Mouse (Mus musculus) hindbrain, embryonic 13.5 days (tissue): Measurements from ENCODE around the gene Syt3. TPM values are rescaled to one million over a fixed set of nuclear protein-coding genes. Genes with fewer than 3 reads are reported as not detected.

Experiments used
- ATAC-seq: fragments of 200-750 bp; cut with Nextera tagmentation; 2 replicates; pipeline ENCODE4 v1.8.0; 2017; ENCODE audit warnings: moderate TSS enrichment; ENCODE audit not compliant: low FRiP score
- H3K27ac ChIP-seq: fragments of 300-500 bp; sonication (generic); 2 replicates; pipeline ENCODE4 v1.5.1; 2015; ENCODE audit warnings: inconsistent platforms, mild to moderate bottlenecking, moderate library complexity
- H3K27me3 ChIP-seq: fragments of 300-500 bp; sonication (generic); 2 replicates; pipeline ENCODE4 v1.6.1; 2015; ENCODE audit warnings: mild to moderate bottlenecking, inconsistent platforms
- H3K36me3 ChIP-seq: fragments of 300-500 bp; sonication (generic); 2 replicates; pipeline ENCODE4 v1.6.1; 2015; ENCODE audit warnings: mild to moderate bottlenecking, inconsistent platforms
- H3K4me1 ChIP-seq: fragments of 300-500 bp; sonication (generic); replicated peaks from 2 replicates; pipeline ENCODE4 v1.6.1; 2015; ENCODE audit warnings: inconsistent platforms
- H3K4me2 ChIP-seq: fragments of 300-500 bp; sonication (generic); 2 replicates; pipeline ENCODE4 v1.6.1; 2015; ENCODE audit warnings: inconsistent platforms, mild to moderate bottlenecking, moderate library complexity
- H3K4me3 ChIP-seq: fragments of 300-500 bp; sonication (generic); 2 replicates; pipeline ENCODE4 v1.5.1; 2015; ENCODE audit warnings: mild to moderate bottlenecking, inconsistent platforms
- H3K9ac ChIP-seq: fragments of 300-500 bp; sonication (generic); 2 replicates; pipeline ENCODE4 v1.6.1; 2015; ENCODE audit warnings: mild to moderate bottlenecking, inconsistent platforms
- H3K9me3 ChIP-seq: fragments of 300-500 bp; sonication (generic); 2 replicates; pipeline ENCODE4 v1.6.1; 2016; ENCODE audit warnings: inconsistent platforms
- WGBS: fragments of 180-500 bp; shearing (Covaris S2); methylation state at CpG from one replicate; pipeline ENCODE4 v1.1.7; 2015; 5-methylcytosine and 5-hydroxymethylcytosine counted together
- polyA plus RNA-seq: library from polyadenylated mRNA; unstranded; fragments of >200 nt; fragmentation: Nextera tagmentation; extraction: Ambion mirVana; gene quantifications from 2 replicates; pipeline ENCODE4 v1.2.1, GENCODE M21; 2015

Syt3 gene
- polyA plus RNA-seq, 1 experiment from 2014 or later = 26.1 TPM

GRCm38 (mm10) chr7:44429534-44430488 is 45.9 kb downstream of the Syt3 start:
- peak overlapping the region; percentile 77 for H3K4me3 ChIP-seq
- H3K27ac ChIP-seq = peak overlapping the region; percentile 100
- peak overlapping the region; percentile 98 for H3K9ac ChIP-seq
- H3K27me3 ChIP-seq = no peaks in the 10 kb centered on the region
- H3K4me1 ChIP-seq = peaks cover 59% of the 10 kb centered on the region
- ATAC-seq = peak; percentile 22
- under 1% methylated on average over 31 of the region's 32 CpGs for WGBS
- H3K9me3 ChIP-seq = no peaks in the 10 kb centered on the region
- peak overlapping the region; percentile 96 for H3K4me2 ChIP-seq
- H3K36me3 ChIP-seq = peaks cover 4% of the 10 kb centered on the region

- H3K4me1 ChIP-seq = peaks cover 61% of the 10 kb centered on the region
- WGBS = 81% methylated on average over 6 of the region's 6 CpGs
- H3K9ac ChIP-seq = peak overlapping the region; percentile 98; the same call in 1 of the 2 replicates
- H3K36me3 ChIP-seq = peaks cover 10% of the 10 kb centered on the region
- no peaks in the 10 kb centered on the region for H3K9me3 ChIP-seq
- no peak for ATAC-seq
- no peak overlapping the region; the same call in 1 of the 2 replicates for H3K4me2 ChIP-seq
- no peaks in the 10 kb centered on the region for H3K27me3 ChIP-seq
- peak overlapping the region; percentile 100 for H3K27ac ChIP-seq
- no peak overlapping the region for H3K4me3 ChIP-seq
Measured at GRCm38 (mm10) chr7:44432550-44432949, 48.6 kb downstream of the Syt3 start.

GRCm38 (mm10) chr7:44433371-44433770 is 49.5 kb downstream of the Syt3 start:
- H3K4me1 ChIP-seq = peaks cover 62% of the 10 kb centered on the region
- H3K4me2 ChIP-seq = no peak overlapping the region
- H3K4me3 ChIP-seq = no peak overlapping the region
- no peaks in the 10 kb centered on the region for H3K9me3 ChIP-seq
- H3K9ac ChIP-seq = no peak overlapping the region
- WGBS = 5% methylated on average over 7 of the region's 7 CpGs
- ATAC-seq = peak; percentile 18; the same call in 1 of the 2 replicates
- H3K27ac ChIP-seq = peak overlapping the region; percentile 100
- H3K27me3 ChIP-seq = no peaks in the 10 kb centered on the region
- peaks cover 10% of the 10 kb centered on the region for H3K36me3 ChIP-seq

GRCm38 (mm10) chr7:44434089-44434488 is 50.2 kb downstream of the Syt3 start:
- Histone ChIP-seq H3K36me3 (peaks cover 10% of the 10 kb centered on the region), H3K9me3 (no peaks in the 10 kb centered on the region), H3K9ac (no peak overlapping the region), H3K4me1 (peaks cover 64% of the 10 kb centered on the region), H3K27ac (no peak overlapping the region), H3K4me2 (no peak overlapping the region), H3K4me3 (no peak overlapping the region), H3K27me3 (no peaks in the 10 kb centered on the region)
- 80% methylated on average over 9 of the region's 9 CpGs for WGBS
- ATAC-seq = no peak

- WGBS = 67% methylated on average over 5 of the region's 5 CpGs
- no peak for ATAC-seq
- Histone ChIP-seq H3K9me3 (no peaks in the 10 kb centered on the region), H3K27ac (no peak overlapping the region), H3K4me2 (no peak overlapping the region), H3K27me3 (no peaks in the 10 kb centered on the region), H3K4me3 (no peak overlapping the region), H3K36me3 (peaks cover 10% of the 10 kb centered on the region), H3K9ac (0 out of 2 replicates have a peak overlapping the region, but pooled peaks have one; percentile 31), H3K4me1 (peaks cover 58% of the 10 kb centered on the region)
Measured at GRCm38 (mm10) chr7:44435796-44436195, 51.9 kb downstream of the Syt3 start.

GRCm38 (mm10) chr7:44436267-44436666 is 52.4 kb downstream of the Syt3 start:
- Histone ChIP-seq H3K27me3 (no peaks in the 10 kb centered on the region), H3K27ac (no peak overlapping the region), H3K4me3 (no peak overlapping the region), H3K4me2 (no peak overlapping the region), H3K36me3 (peaks cover 10% of the 10 kb centered on the region), H3K9me3 (no peaks in the 10 kb centered on the region), H3K9ac (0 out of 2 replicates have a peak overlapping the region, but pooled peaks have one; percentile 31), H3K4me1 (peaks cover 58% of the 10 kb centered on the region)
- ATAC-seq = no peak
- 16% methylated on average over 1 of the region's 1 CpGs for WGBS

GRCm38 (mm10) chr7:44437188-44437587 is 53.3 kb downstream of the Syt3 start:
- Histone ChIP-seq H3K27ac (no peak overlapping the region), H3K27me3 (no peaks in the 10 kb centered on the region), H3K4me1 (peaks cover 56% of the 10 kb centered on the region), H3K9ac (0 out of 2 replicates have a peak overlapping the region, but pooled peaks have one; percentile 49), H3K36me3 (peaks cover 10% of the 10 kb centered on the region), H3K4me3 (no peak overlapping the region), H3K4me2 (no peak overlapping the region), H3K9me3 (no peaks in the 10 kb centered on the region)
- ATAC-seq = no peak
- WGBS = 100% methylated on average over 1 of the region's 1 CpGs

GRCm38 (mm10) chr7:44437933-44438332 is 54.0 kb downstream of the Syt3 start:
- peaks cover 49% of the 10 kb centered on the region for H3K4me1 ChIP-seq
- no peaks in the 10 kb centered on the region for H3K27me3 ChIP-seq
- 68% methylated on average over 8 of the region's 8 CpGs for WGBS
- no peaks in the 10 kb centered on the region for H3K9me3 ChIP-seq
- peaks cover 10% of the 10 kb centered on the region for H3K36me3 ChIP-seq
- H3K4me3 ChIP-seq = no peak overlapping the region
- H3K9ac ChIP-seq = peak overlapping the region; percentile 49; the same call in 1 of the 2 replicates
- peak overlapping the region; percentile 52; the same call in 1 of the 2 replicates for H3K27ac ChIP-seq
- ATAC-seq = no peak
- H3K4me2 ChIP-seq = no peak overlapping the region

GRCm38 (mm10) chr7:44439696-44440095 is 55.8 kb downstream of the Syt3 start:
- no peaks in the 10 kb centered on the region for H3K9me3 ChIP-seq
- 82% methylated on average over 2 of the region's 2 CpGs for WGBS
- H3K4me3 ChIP-seq = no peak overlapping the region
- H3K36me3 ChIP-seq = peaks cover 9% of the 10 kb centered on the region
- H3K4me1 ChIP-seq = peaks cover 50% of the 10 kb centered on the region
- no peak overlapping the region for H3K4me2 ChIP-seq
- 0 out of 2 replicates have a peak overlapping the region, but pooled peaks have one; percentile 100 for H3K27ac ChIP-seq
- no peaks in the 10 kb centered on the region for H3K27me3 ChIP-seq
- no peak for ATAC-seq
- H3K9ac ChIP-seq = 0 out of 2 replicates have a peak overlapping the region, but pooled peaks have one; percentile 2

- no peaks in the 10 kb centered on the region for H3K9me3 ChIP-seq
- no peak overlapping the region for H3K4me2 ChIP-seq
Measured at GRCm38 (mm10) chr7:44440479-44440878, 56.6 kb downstream of the Syt3 start.

GRCm38 (mm10) chr7:44441180-44441579 is 57.3 kb downstream of the Syt3 start:
- Histone ChIP-seq H3K36me3 (peaks cover 17% of the 10 kb centered on the region), H3K4me1 (peaks cover 65% of the 10 kb centered on the region), H3K4me3 (peak overlapping the region; percentile 91), H3K27ac (peak overlapping the region; percentile 100), H3K27me3 (no peaks in the 10 kb centered on the region), H3K9ac (peak overlapping the region; percentile 100), H3K4me2 (peak overlapping the region; percentile 99), H3K9me3 (no peaks in the 10 kb centered on the region)
- WGBS = 0% methylated on average over 1 of the region's 1 CpGs
- no peak; the same call in 1 of the 2 replicates for ATAC-seq

More at GRCm38 (mm10) chr7:44440479-44440878, 56.6 kb downstream of the Syt3 start:
- Histone ChIP-seq H3K36me3 (peaks cover 10% of the 10 kb centered on the region), H3K4me1 (peaks cover 58% of the 10 kb centered on the region), H3K27me3 (no peaks in the 10 kb centered on the region), H3K9ac (0 out of 2 replicates have a peak overlapping the region, but pooled peaks have one; percentile 8), H3K4me3 (no peak overlapping the region), H3K27ac (peak overlapping the region; percentile 100; the same call in 1 of the 2 replicates)
- 93% methylated on average over 1 of the region's 1 CpGs for WGBS
- ATAC-seq = no peak

GRCm38 (mm10) chr7:44441648-44442109 is 57.8 kb downstream of the Syt3 start:
- H3K4me1 ChIP-seq = peaks cover 70% of the 10 kb centered on the region
- H3K4me3 ChIP-seq = peak overlapping the region; percentile 91
- H3K36me3 ChIP-seq = peaks cover 21% of the 10 kb centered on the region
- H3K9me3 ChIP-seq = no peaks in the 10 kb centered on the region
- no peaks in the 10 kb centered on the region for H3K27me3 ChIP-seq
- peak; percentile 81 for ATAC-seq
- H3K9ac ChIP-seq = peak overlapping the region; percentile 100
- 3% methylated on average over 11 of the region's 14 CpGs for WGBS
- peak overlapping the region; percentile 100 for H3K27ac ChIP-seq
- H3K4me2 ChIP-seq = peak overlapping the region; percentile 99
